Mouse (Mus musculus) layer of hippocampus, adult 9-11 months (tissue): ENCODE results near the gene Atf7ip.

Source experiments
- DNase-seq: peaks from one replicate; pipeline ENCODE4 v3.0.0; 2022

Atf7ip gene

DNA sequence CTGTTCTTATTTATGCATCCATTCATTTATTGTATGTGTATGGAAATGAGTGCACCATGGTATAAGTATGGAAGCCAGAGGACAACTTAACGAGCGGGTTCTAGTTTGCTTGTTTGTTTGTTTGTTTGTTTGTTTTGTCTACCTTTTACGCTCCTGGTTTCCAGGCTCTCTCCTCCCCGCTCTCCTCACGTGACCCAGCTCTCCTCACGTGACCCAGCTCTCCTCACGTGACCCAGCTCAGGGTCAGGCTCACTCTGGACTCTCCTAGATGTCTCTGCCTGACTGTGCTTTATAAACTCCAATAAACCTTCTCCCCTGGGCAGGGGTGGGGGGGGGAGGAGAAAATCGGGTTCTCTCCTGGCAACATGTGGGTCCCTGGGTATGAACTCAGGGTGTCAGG lies 144.7 kb downstream of the Atf7ip start:
- DNase-seq, result no peak

DNA sequence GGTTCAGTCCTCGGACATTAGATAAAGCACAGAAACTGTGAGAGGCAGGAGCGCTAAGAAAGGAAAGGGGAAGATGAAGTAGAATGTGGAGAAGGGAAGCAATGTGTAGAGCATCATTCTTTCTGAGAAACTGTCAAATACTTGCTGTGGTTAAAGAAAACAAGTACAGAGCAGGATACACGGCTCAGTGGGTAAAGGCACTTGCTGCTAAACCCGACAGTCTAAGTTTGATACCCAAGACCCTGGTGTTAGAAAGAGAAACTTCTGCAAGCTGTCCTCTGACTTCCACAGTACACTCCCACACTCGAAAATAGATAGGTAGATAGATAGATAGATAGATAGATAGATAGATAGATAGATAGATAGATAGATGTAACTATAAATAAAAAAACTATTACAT lies 147.4 kb downstream of the Atf7ip start:
- DNase-seq, result no peak

DNA sequence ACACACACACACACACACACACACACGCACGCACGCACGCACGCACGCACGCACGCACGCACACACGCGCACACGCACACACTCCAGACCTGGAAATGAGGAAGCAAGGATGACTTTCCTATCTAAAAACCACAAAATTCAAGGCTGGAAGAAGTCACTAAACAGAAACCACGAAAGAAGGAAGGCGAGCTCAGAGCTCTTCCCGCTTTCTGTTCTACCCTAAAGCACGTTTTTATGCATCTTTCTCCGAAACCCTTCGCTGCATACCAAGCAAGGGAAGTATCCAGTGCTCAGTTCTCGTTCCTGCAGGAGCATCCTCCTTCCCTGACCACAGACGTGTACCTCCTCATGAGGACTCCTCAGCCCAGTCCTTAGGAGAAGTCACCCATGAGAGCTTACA lies 148.5 kb downstream of the Atf7ip start:
- no peak for DNase-seq

DNA sequence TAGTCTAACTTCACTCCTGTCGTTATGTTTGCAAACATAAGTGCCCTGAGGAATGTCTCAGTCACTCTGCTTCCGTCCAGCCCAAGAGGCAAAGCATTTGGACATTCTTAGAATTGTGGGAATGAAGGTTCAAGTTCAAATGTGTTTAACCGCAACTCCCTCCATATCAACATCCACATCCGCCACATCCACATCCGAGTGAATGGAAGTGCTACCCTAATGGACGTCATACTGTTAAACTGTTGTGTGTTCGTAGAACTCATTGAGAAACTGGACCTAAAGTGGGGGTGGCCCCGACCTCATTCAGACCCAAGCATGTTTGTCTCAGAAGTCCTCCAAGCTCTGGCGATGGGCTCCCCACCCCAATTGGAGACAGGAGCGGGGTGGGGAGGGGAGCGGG lies 149.8 kb downstream of the Atf7ip start:
- no peak for DNase-seq

DNA sequence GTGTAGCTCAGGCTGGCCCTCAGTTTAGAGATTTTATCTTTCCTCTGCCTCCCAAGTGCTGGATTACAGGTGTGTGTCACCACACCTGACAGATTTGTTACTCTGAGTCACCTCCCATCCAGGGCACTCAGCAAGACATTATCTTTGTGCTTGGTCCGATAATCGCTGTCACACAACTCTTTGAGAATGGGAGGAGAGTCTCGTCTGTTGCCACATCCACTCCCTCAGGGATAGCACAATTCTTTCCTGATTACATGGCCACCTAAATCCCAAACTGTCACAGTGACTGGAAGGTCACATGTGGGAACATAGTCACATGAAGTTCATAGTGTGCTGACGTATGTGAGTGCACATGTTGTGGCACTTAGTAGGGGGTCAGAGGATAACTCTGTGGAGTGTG lies 152.3 kb downstream of the Atf7ip start:
- DNase-seq, result no peak

DNA sequence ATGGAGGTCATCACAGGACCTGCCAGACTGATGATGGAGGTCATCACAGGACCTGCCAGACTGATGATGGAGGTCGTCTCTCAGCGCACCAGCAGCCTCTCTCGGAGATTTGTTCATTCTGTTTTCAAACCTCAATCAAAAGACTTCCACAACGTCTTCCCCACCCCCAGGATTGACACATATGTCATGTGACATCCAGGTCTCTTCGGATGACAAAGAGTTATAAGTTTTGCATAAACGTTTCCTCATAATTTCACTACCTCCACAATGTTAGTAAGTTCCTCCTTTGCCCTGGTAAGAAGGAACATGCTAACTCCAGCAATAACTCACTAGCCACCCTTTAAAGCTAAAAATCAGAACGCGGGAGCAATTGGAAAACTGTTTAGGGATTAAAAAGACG lies 153.3 kb downstream of the Atf7ip start:
- no peak for DNase-seq
